Mouse (Mus musculus): ENCODE results near the gene Atp6v1e1. TPM values are rescaled to one million over a fixed set of nuclear protein-coding genes. Genes with fewer than 3 reads are reported as not detected.
"Not testable (repeated sequence)": the region's sequence is repeated elsewhere in the genome, so short reads cannot be mapped to it uniquely, and the experiment has no call there.

Gene Atp6v1e1
- polyA plus RNA-seq, 2 experiments from 2014 or later = 85.8 to 86.2 TPM

DNA sequence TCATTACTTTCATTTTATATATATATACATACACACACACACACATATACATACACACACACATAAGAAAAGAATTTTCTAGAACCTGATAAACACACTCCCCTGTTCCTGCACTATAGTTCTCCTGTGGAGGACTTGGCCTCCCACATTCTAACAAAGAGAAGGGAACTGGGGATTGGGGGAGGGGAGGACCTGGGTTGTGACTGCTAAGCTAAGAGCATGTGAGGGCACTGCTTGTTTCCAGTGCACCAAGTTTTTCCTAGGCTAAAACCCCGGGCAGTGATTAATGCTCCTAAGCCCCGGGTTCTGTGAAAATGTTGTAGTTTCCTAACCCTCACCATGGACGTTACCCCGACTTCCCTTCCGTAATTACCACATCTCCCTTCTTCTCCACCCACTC is 2.4 kb downstream of the Atp6v1e1 start:
- no peak for ATAC-seq

DNA sequence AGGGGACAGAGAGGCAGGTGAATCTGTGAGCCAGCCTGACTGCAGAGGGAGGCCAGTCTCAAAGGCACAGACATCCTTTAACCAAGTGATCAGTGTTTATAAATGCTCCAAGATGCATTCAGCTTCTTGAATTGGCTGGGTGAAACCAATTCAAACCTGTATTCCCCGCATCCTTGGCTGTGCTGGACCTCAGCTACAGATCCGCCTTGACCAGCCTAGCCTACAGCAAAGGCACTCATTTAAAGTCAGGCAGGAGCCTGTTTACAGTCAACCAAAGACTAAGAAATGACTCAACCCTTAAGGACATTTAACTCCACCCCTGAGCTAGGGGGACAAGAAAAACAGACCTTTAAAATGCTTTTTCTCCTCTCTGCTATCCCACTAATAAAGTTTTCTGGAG is 3.3 kb downstream of the Atp6v1e1 start:
- ATAC-seq = no peak

GRCm38 (mm10) chr6:120811999-120812398 is 10.6 kb downstream of the Atp6v1e1 start:
- not testable (repeated sequence) for ATAC-seq

- ATAC-seq = no peak
Observed at GRCm38 (mm10) chr6:120807738-120808081, 14.9 kb downstream of the Atp6v1e1 start.

GRCm38 (mm10) chr6:120806999-120807737 is 15.4 kb downstream of the Atp6v1e1 start:
- ATAC-seq = no peak

GRCm38 (mm10) chr6:120799581-120800041 is 23.0 kb downstream of the Atp6v1e1 start:
- no peak for ATAC-seq

GRCm38 (mm10) chr6:120798905-120799304 is 23.7 kb downstream of the Atp6v1e1 start:
- no peak for ATAC-seq

DNA sequence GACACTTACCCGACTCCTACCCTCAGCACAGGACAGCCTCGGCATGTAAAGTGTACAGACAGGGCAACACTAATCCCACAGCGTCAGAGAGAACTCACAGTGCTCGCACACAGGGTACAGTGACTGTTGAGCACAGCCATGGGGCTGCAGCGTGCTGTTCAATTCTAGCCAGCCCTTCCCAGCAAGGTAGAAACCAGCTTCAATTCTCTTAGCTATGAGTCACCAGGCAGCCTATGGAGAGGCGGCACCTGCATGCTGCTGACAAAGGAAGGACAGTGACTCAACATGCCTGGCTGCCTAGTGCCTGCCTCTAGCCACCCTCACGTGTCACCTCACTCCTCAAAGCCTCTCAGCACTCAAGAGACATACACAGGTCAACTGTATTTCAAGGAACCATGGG is 24.6 kb downstream of the Atp6v1e1 start:
- ATAC-seq = no peak

DNA sequence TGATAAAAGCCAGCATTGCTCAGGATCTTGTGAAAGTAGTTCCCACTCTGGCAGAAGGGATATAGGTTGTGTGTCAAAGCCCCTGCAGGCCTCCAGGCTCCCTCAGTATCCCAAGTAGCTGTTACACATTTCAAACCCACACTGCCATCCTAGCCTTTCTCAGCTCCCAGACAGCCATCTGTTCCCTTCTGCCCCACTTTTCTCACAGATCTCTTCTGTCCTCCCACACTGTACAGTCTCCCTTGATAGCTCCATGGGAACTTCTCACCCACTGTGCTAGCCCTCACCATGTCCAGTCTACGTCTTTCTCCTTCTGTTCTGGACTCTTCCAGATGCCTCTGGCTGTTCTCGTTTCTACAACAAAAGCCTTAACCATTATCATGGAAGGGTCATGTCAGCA is 26.5 kb downstream of the Atp6v1e1 start:
- ATAC-seq = no peak

DNA sequence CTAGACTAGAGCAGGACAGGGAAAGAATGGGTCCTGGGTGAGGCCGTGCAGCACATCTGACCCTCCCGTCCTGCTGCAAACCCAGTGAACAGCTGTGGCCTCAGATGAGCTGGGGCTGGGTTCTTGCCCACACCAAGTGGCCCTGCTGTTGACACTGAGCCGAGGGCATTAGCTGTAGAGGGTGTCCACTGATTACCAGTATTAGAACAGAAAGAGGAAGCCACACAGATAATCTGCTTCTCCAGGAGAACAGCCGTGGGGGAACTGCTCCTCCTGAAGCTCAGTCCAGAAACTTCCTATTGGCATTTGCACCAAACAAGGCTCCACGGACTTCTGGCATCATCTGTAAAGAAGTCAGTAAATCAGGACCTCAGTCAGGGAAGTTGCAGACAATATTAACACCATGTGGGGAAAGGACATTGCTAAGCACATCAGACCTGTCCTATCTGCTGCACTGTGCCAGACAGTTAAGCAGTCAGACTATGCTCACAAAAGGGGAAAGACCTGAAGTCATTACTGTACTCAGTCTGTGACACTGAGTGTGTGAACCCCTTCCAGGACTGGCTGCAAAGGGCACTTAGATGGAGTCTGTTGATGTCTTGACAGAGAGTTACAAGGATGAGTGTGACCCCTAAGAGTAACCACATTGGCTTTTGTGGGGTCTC is 27.0 kb downstream of the Atp6v1e1 start:
- no peak for ATAC-seq

DNA sequence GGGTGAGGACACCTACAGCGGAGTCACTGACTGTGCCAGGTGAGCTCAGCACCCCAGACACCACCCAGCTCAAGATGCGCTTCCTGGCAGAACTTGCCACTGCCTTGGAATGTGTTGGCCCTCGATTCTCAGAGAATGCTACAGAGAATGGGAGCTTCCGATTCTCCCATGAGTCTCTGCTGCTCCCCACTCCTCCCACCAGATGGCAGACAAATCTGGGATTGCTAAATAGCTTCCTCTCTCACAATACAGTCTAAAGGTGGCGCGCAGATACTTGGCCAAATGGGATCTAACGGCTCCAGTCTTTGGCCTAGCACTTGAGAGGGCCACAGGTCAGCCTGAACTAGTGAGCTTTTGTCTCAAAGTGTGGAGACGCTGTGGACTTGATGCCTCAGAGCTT is 29.6 kb downstream of the Atp6v1e1 start:
- no peak for ATAC-seq

DNA sequence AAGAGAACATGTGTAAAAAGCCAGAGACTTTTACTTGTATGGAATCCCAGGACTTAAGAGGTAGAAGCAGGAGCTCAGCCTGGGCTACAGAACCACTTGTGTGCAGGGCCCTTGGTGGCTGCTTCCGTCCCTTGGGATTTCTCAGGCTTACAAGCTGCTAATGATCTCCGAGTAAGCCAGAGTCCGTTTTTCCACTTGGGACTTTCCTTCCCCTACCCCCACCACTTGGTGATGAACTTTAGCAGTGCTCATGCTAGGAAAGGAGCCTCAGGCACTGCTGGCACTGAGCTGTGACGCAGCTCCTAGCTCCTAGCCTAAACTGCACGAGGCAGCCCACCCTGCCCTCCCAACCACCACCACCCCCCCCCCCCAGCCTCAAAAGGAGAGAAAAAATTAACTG is 31.9 kb downstream of the Atp6v1e1 start:
- no peak for ATAC-seq

GRCm38 (mm10) chr6:120790153-120790552 is 32.4 kb downstream of the Atp6v1e1 start:
- no peak for ATAC-seq

DNA sequence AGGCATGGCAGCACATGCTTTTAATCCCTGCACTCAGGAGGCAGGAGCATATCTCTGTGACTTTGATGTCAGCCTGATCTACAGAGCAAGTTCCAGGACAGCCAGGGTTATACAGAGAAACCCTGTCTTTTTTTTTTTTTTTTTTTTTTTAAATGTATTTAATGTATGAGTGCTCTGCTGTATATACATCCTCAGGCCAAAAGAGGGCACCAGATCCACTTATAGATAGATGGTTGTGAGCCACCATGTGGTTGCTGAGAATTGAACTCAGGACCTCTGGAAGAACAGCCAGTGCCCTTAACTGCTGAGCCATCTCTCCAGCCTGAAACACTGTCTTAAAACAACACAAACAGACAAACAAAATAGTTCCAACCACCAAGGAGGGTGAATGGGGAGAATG is 33.7 kb downstream of the Atp6v1e1 start:
- ATAC-seq = peak; percentile 48

- no peak for ATAC-seq
Observed at GRCm38 (mm10) chr6:120788068-120788607, 34.5 kb downstream of the Atp6v1e1 start.

DNA sequence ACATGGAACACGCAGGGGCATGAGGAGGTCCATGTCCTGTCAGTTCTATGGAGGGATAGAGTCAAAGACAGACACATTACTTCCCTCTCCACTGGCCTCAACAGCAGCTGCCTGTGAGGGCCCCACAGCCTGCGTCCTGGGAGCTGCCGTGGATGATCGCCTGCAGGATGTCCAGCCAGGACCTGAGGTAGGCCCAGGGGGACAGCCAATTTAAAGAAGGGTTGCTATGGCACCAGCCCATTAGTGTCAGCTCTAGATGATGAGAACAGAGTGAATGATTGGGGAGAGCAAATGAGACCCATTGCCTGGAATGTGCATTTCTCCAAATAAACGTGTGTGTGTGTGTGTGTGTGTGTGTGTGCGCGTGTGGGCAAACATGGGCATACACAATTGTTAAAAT is 38.2 kb downstream of the Atp6v1e1 start:
- no peak for ATAC-seq

DNA sequence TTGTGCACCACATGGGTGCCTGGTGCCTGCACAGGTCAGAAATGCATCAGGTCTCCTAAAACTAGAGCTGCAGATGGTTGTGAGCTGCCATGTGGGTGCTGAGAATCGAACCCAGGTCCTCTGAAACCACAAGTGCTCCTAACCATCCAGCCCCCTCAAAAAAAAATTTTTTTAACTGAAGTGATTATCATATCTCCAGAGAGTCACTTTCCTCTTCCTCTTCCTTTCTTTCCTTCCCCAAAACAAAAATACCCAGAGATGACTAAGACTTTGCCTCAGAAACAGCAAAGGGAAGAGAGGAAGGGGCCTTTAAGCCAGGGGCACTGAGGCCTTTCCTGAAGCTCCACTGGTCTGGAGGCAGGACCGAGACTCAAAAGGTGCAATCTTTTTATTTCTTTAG is 39.6 kb downstream of the Atp6v1e1 start:
- no peak for ATAC-seq

DNA sequence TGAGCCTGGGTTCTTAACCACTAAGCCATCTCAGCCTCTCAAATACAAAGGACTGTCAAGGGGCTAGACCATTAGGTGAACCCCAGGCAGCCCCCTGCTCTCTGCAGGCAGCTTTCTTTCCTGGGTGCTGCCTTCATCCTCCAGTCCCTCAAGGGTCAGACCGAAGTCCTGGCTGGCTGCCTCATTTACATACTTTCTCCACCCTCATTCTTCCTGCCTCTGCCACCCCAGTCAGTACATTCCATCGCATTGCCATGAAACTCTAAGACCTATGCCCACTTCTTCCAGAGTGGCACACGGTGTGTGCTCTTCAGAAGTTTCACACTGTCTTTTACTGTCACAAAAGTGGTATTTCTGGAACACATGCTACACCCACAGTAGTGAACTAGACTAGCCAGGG is 44.4 kb downstream of the Atp6v1e1 start:
- ATAC-seq = no peak

DNA sequence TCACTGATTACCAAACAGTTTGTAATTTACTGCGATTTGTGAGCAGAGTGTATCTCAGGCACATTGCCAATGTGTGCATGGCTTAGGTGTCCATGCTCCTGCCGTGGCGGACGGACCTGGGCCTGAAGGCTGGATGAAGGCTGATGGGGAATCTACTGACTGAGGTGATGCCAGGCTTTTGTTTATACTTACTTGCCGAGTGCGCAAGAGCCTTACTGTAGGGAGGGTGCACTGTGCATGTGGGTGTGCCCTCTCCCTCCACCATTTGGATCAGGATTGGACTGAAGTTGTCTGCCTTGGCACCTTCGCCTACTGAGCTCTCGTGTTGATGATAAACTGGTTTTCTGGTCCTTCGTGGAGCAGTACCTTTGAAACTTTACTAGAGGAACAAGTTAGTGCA is 45.1 kb downstream of the Atp6v1e1 start:
- no peak for ATAC-seq

DNA sequence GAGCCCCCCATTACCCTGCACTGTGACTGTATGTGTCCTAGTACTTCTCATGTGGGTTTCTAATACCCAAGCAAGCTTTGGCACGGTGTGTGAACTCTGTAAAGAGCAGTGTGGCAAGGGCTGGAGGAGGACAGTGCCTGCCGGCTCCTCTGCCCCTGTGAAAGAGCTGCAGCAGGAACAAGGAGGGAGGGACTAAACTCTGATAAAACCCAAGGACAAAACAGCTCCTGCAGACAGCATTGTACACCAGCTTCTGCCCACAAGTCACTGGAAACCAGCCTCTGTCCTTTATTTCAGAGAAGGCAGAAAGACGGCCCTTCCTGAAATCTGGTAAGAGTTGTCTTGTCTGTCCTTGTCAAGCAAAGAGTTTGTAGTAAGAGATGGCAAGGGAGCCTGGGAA is 46.3 kb downstream of the Atp6v1e1 start:
- no peak for ATAC-seq

DNA sequence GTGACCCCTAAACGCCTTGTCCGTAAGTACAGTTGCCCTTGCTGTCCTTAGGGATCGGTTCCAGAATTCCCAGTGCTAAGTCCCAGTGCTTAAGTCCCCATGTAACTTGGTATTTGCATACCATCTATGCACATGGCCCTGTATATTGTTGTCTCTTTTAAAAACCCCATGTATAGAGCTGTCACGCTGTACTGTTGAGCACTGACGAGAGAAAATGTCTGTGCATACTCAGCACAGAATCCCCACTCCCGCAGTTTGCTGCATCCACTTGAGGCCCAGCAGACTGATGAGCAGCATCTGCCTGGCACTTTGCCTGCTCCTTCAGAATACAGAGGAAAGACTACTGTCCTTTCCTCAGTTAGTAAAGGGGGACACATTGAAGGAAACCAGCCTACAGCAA is 48.8 kb downstream of the Atp6v1e1 start:
- ATAC-seq = no peak

DNA sequence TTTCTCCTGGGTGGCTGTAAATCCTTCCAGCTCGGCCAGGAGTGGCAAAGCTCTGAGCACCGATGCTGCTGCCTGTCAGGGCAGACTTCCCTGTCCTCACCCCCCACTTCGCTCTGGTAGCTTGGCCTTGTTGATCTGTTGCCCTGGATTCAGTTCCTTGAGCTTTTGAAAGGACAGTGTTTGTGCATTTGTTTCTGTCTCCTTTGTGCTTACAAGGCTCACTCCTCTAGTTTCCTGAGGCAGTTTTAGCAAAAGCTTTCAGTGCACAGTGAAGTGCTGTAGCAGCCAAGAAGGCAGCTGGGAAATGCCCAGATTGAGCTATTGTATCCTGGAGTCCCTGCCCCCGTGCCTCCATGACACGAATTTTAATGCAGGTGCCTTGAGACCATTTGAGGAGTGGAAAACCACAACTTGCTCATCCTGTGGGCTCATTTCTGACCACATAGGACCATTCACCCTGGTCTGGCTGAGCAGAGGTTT is 49.4 kb downstream of the Atp6v1e1 start, which contains the start of gene Slc25a18:
Gene Slc25a18 (plus strand): TSS at position 430 of the 480 bp plus-strand sequence.
- no peak for ATAC-seq

- ATAC-seq = no peak
Observed at GRCm38 (mm10) chr6:120772025-120772424, 50.6 kb downstream of the Atp6v1e1 start.

GRCm38 (mm10) chr6:120771366-120771765 is 51.2 kb downstream of the Atp6v1e1 start:
- no peak for ATAC-seq
